Mouse (Mus musculus): ENCODE measurements around the gene Tnpo1.

- TF ChIP-seq CTCF (IDR thresholded peaks at IDR 0.05; ENCODE audit: borderline replicate concordance, extremely low read depth, insufficient read depth, insufficient read length) (no peak), POLR2A (IDR thresholded peaks at IDR 0.05; ENCODE audit: borderline replicate concordance, extremely low read depth, insufficient read depth, insufficient read length, poor library complexity, severe bottlenecking) (no peak)
Measured at GRCm38 (mm10) chr13:98792864-98793263, 133.3 kb downstream of the Tnpo1 start.
